Mouse (Mus musculus) gastrocnemius, adult 8-10 months (tissue): ENCODE measurements around the gene Cdk5rap2. TPM values are rescaled to one million over a fixed set of nuclear protein-coding genes. Genes with fewer than 3 reads are reported as not detected.

ENCODE experiments used
- total RNA-seq, 4 experiments: library from RNA; stranded (reverse); gene quantifications; 2 replicates each; pipeline ENCODE4 v1.2.4; 2022

The Cdk5rap2 gene
- total RNA-seq, 4 experiments from 2014 or later: 7.0 to 8.9 (median 7.8) TPM

Other genes starting within 250 kb of the Cdk5rap2 start
- gene Megf9, start 124.6 kb upstream of the Cdk5rap2 start, total RNA-seq: 1 to 10 TPM; 2.7 to 3.9 (median 3.3) TPM